Mouse (Mus musculus) spleen, adult 2 months (tissue): Measurements from ENCODE around the gene Anp32a.

Experiments
- CTCF ChIP-seq: fragments of 200-500 bp; IDR thresholded peaks from 2 replicates; pipeline ENCODE4 v1.5.1; 2011; ENCODE audit warnings: mild to moderate bottlenecking, inconsistent platforms; ENCODE audit not compliant: insufficient read depth, insufficient read length, insufficient replicate concordance; ENCODE audit errors: extremely low read depth
- POLR2A ChIP-seq: fragments of 200-500 bp; IDR thresholded peaks from 2 replicates; pipeline ENCODE4 v1.6.1; 2011; ENCODE audit warnings: low read depth, low read length, inconsistent platforms

DNA sequence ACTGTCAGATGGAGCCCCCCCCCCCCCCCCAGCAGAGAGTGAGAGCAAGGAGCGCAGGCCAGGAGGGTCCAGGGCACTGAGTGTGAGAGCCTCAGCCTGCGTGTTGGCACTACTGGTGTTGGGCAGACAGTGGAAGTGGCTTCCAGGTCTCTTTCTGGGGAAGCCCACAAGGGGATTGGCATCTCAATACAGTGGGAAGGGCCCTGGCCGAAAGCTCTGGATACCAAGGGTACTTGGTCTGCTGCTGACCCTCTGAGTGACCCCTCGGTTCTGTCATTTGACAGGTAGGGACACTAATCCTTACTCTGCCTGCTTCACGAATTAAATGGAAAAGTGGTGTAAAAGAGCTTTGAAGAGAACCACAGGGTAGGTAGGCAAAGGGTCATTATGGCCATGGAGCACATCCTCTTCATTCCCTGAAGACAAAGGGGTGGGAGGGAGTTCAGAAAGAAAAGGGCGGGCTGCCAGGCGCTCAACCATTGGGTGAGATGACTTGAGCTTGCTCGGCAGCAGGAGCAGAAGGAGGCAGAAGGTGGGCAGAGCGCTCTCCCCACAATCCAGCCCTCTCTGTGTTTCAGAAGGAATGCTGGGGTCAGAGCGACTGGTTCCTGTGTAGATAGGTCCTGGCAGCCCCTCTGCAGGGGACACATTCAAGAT, 79.3 kb downstream of the Anp32a start:
- TF ChIP-seq CTCF = no peak
- TF ChIP-seq POLR2A = no peak
